Mouse (Mus musculus) hindbrain, embryonic 16.5 days (tissue): ENCODE data around the gene Gm49601. TPM values are rescaled to one million over a fixed set of nuclear protein-coding genes. Genes with fewer than 3 reads are reported as not detected.

Experiments
- ATAC-seq: fragments of 200-750 bp; cut with Nextera tagmentation; 2 replicates; pipeline ENCODE4 v1.8.0; 2017; ENCODE audit warnings: moderate TSS enrichment, moderate library complexity
- H3K27ac ChIP-seq: fragments of 300-500 bp; sonication (generic); 2 replicates; pipeline ENCODE4 v1.5.1; 2014; ENCODE audit warnings: low read depth, mild to moderate bottlenecking, control low read depth, low read length, moderate library complexity
- H3K27me3 ChIP-seq: fragments of 300-500 bp; sonication (generic); replicated peaks from 2 replicates; pipeline ENCODE4 v1.6.1; 2014; ENCODE audit warnings: low read length; ENCODE audit not compliant: control insufficient read depth, insufficient read depth
- H3K36me3 ChIP-seq: fragments of 300-500 bp; sonication (generic); 2 replicates; pipeline ENCODE4 v1.6.1; 2014; ENCODE audit warnings: mild to moderate bottlenecking, low read length, moderate library complexity, mixed read lengths; ENCODE audit not compliant: control insufficient read depth, insufficient read depth
- H3K4me1 ChIP-seq: fragments of 300-500 bp; sonication (generic); 2 replicates; pipeline ENCODE4 v1.6.1; 2014; ENCODE audit warnings: low read depth, low read length; ENCODE audit not compliant: control insufficient read depth, insufficient read depth
- H3K4me2 ChIP-seq: fragments of 300-500 bp; sonication (generic); 2 replicates; pipeline ENCODE4 v1.6.1; 2014; ENCODE audit warnings: mild to moderate bottlenecking, low read length, control low read depth, moderate library complexity
- H3K4me3 ChIP-seq: fragments of 300-500 bp; sonication (generic); 2 replicates; pipeline ENCODE4 v1.5.1; 2014; ENCODE audit warnings: mild to moderate bottlenecking, low read length, control low read depth, moderate library complexity
- H3K9ac ChIP-seq: fragments of 300-500 bp; sonication (generic); 2 replicates; pipeline ENCODE4 v1.6.1; 2014; ENCODE audit warnings: low read depth, mild to moderate bottlenecking, control low read depth, low read length, moderate library complexity
- H3K9me3 ChIP-seq: fragments of 300-500 bp; sonication (generic); 2 replicates; pipeline ENCODE4 v1.6.1; 2014; ENCODE audit warnings: mild to moderate bottlenecking, low read length, moderate library complexity; ENCODE audit not compliant: control insufficient read depth
- WGBS: fragments of 180-500 bp; shearing (Covaris S2); extraction: QIAGEN DNeasy Blood & Tissue Kit; methylation state at CpG from one replicate; pipeline ENCODE4 v1.1.7; 2014; 5-methylcytosine and 5-hydroxymethylcytosine counted together
- polyA plus RNA-seq: library from polyadenylated mRNA; unstranded; fragments of >200 nt; fragmentation: Nextera tagmentation; extraction: Ambion mirVana; gene quantifications from 2 replicates; pipeline ENCODE4 v1.2.1, GENCODE M21; 2015

Gm49601 gene
- polyA plus RNA-seq, 1 experiment from 2014 or later = 22.6 TPM

DNA sequence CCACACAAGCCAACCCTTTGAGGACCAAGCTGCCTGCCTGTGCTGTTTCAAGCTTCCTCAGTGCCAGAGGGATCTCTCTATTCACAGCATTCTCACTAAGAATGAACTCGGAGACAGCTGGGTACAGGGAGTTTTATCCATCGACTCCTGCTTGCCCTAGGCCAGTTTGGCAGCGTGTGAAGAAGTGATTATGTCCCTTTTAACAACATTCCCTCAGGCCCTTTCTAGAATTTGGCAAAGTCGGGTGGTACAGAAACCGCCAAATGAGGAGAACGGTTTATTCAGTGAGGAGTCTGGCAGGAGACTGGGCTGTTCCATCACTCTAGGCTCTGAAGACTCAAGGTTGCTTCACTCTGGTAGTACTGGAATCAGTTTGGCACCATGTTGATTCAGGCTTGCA, 6.0 kb downstream of the Gm49601 start:
- 24% methylated on average over 6 of the region's 6 CpGs for WGBS

DNA sequence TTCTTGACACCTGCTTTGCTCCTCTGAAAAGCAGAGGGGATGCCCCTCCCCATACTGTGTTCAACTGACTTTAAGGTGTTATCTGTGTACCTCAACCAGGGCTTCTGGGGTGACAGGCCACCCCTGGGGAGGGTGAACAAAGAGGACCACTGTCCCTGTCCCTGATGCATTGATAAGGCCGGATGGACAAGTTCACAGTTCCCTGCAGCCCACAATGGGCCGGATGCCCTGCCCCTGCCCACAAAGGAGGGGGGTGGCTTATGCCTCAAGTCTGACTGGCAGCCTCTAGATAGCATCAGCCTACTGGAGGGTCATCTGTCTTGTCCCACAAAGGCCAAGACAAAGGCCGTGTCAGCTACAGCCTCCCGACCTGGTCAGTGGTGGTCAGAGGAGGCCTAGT, 7.1 kb downstream of the Gm49601 start:
- Histone ChIP-seq H3K36me3 (peaks cover 27% of the 10 kb centered on the region), H3K4me3 (no peak overlapping the region), H3K9ac (no peak overlapping the region; the same call in 1 of the 2 replicates), H3K9me3 (no peaks in the 10 kb centered on the region; the same call in 1 of the 2 replicates), H3K4me2 (no peak overlapping the region), H3K27me3 (peaks cover 49% of the 10 kb centered on the region), H3K4me1 (peaks cover 20% of the 10 kb centered on the region), H3K27ac (no peak overlapping the region)
- ATAC-seq = no peak
- WGBS = 22% methylated on average over 4 of the region's 4 CpGs

More for the DNA sequence above, 6.0 kb downstream of the Gm49601 start:
- Histone ChIP-seq H3K9ac (no peak overlapping the region), H3K4me3 (no peak overlapping the region), H3K36me3 (peaks cover 38% of the 10 kb centered on the region), H3K27me3 (peaks cover 59% of the 10 kb centered on the region), H3K27ac (no peak overlapping the region), H3K9me3 (no peaks in the 10 kb centered on the region; the same call in 1 of the 2 replicates), H3K4me2 (no peak overlapping the region; the same call in 1 of the 2 replicates), H3K4me1 (peaks cover 20% of the 10 kb centered on the region)
- no peak for ATAC-seq

DNA sequence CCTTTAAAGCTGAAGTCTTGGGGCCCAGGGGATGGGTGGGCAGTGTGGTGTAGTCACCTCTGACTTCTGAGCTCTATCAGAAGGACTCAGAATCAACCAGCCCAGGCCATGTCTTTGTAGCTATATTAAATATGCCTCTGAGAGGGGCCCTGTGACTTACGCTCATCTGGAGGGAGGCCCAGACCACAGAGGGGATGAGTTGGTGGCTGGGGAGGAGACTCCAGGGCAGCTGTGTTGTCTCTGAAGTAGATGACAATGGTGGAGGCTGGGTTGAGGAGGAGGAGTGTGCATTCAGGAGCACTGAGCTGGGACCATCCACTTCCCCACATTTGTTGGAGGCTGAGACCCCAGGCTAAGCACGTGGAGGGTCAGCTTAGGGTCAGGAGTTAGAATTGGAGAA, 7.9 kb downstream of the Gm49601 start:
- peaks cover 42% of the 10 kb centered on the region for H3K27me3 ChIP-seq
- peaks cover 20% of the 10 kb centered on the region for H3K4me1 ChIP-seq
- no peak overlapping the region for H3K9ac ChIP-seq
- WGBS = 45% methylated on average over 2 of the region's 2 CpGs
- no peak overlapping the region for H3K4me3 ChIP-seq
- H3K9me3 ChIP-seq = no peaks in the 10 kb centered on the region
- peaks cover 19% of the 10 kb centered on the region for H3K36me3 ChIP-seq
- no peak overlapping the region for H3K27ac ChIP-seq
- ATAC-seq = no peak; the same call in 1 of the 2 replicates
- H3K4me2 ChIP-seq = no peak overlapping the region

DNA sequence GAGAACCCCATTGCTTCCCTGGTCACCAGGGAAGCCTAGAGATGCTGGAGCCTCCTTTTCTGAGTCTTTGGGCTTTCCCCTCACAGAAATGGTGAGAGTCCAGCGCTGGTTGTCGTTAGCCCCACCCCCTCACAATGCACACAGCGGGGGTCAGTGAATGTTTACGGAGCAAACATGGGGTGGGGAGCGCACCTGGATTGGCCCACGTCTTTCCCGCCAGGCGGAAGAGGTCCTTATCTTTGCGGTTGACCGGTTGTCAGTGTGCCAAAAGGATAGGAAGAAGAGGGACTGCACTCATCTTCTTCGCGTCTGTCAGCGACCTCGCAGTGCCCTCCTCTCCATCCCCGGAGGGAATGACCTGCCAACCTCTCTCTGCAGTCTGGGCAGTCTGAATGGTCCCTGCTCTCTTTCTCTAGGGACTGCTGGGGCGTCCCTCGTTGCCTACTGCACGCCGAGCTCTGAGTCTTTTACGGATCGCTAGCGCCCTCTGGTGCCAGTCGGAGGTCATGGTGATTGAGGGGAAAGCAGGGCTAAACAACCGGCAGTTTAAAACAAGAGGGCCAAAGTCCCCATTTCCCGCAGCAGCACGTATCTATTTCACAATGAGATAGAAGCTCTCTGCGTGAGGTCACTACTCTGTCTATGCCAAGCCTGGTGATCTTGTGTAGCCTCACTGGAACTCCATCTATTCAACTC, 8.7 kb downstream of the Gm49601 start:
- Histone ChIP-seq H3K4me1 (peaks cover 20% of the 10 kb centered on the region), H3K9me3 (no peaks in the 10 kb centered on the region), H3K4me3 (peak overlapping the region; percentile 36), H3K9ac (peak overlapping the region; percentile 60), H3K4me2 (peak overlapping the region; percentile 68), H3K27ac (no peak overlapping the region), H3K36me3 (peaks cover 11% of the 10 kb centered on the region), H3K27me3 (peaks cover 34% of the 10 kb centered on the region)
- ATAC-seq = peak; percentile 61
- WGBS = 2% methylated on average over 27 of the region's 27 CpGs

DNA sequence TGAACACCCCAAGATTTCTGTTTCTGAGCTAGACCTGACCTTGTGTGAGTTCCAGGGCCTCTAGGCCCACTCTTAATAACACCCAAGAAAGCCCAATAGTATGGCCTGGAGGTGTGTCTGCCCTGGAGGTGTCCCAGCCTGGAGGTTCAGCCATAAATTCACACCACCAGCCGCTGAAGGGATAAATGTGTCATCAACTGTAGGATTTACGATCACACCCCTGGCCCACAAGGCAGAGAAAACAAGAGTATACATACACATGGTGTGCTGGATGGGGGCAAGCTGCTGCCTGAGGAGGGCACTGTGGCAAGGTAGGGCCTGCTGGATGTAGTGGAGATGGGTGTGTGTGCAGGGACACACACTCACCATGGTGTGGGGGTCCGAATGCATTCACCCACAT, 12.9 kb downstream of the Gm49601 start:
- H3K27ac ChIP-seq = no peak overlapping the region
- peaks cover 8% of the 10 kb centered on the region; the same call in 1 of the 2 replicates for H3K4me1 ChIP-seq
- no peak for ATAC-seq
- WGBS = 84% methylated on average over 3 of the region's 3 CpGs
- no peak overlapping the region for H3K9ac ChIP-seq
- H3K36me3 ChIP-seq = no peaks in the 10 kb centered on the region
- no peak overlapping the region for H3K4me3 ChIP-seq
- H3K9me3 ChIP-seq = no peaks in the 10 kb centered on the region
- no peak overlapping the region for H3K4me2 ChIP-seq
- peaks cover under 1% of the 10 kb centered on the region for H3K27me3 ChIP-seq

DNA sequence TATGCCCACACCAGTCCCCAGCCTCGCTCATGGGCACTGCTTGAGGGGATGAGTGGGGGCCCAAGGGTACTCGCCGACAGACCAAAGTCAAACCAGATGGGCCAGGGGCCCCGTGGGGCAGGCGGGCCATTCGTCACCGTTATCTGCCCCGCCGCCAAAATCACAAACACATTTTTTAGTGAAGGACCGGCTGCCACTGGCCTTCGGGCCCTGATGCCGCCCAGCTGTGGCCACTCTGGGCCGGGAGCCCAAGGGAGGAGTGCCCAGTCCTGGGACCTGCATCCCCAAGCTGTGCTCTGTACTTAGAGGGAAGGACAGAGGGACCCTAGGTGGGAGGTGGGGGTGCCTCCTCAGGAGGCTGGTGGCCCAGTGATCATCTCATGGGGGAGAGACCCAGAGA, 14.5 kb downstream of the Gm49601 start:
- 54% methylated on average over 13 of the region's 13 CpGs for WGBS
- Histone ChIP-seq H3K27ac (no peak overlapping the region), H3K4me3 (no peak overlapping the region), H3K36me3 (no peaks in the 10 kb centered on the region), H3K4me2 (no peak overlapping the region), H3K9me3 (no peaks in the 10 kb centered on the region), H3K27me3 (no peaks in the 10 kb centered on the region; the same call in 1 of the 2 replicates), H3K4me1 (no peaks in the 10 kb centered on the region), H3K9ac (no peak overlapping the region)
- peak; percentile 37; the same call in 1 of the 2 replicates for ATAC-seq

DNA sequence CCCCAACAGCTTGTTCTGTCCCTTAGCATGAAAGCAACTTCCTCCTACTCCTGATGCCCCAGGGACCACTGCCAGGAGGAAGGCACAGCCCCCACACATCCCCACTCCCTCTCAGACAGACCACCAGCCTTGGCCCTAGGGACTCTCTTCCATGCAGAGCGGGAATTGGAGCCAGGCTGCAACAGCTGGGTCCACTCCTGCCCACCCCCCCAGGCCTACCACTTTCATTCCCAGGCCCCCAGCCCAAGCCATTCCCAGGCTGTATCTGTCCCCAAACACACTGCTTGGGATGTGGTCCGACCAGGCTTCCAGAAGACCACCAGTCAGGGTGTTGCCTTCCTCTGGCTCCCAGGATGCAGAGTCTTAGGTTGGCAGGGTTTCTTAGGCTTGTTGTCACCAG, 17.1 kb downstream of the Gm49601 start:
- ATAC-seq = no peak
- Histone ChIP-seq H3K9me3 (no peaks in the 10 kb centered on the region), H3K27ac (no peak overlapping the region), H3K4me1 (no peaks in the 10 kb centered on the region), H3K4me3 (no peak overlapping the region), H3K36me3 (no peaks in the 10 kb centered on the region), H3K9ac (no peak overlapping the region), H3K27me3 (no peaks in the 10 kb centered on the region), H3K4me2 (no peak overlapping the region)
- WGBS = 65% methylated on average over 2 of the region's 2 CpGs

DNA sequence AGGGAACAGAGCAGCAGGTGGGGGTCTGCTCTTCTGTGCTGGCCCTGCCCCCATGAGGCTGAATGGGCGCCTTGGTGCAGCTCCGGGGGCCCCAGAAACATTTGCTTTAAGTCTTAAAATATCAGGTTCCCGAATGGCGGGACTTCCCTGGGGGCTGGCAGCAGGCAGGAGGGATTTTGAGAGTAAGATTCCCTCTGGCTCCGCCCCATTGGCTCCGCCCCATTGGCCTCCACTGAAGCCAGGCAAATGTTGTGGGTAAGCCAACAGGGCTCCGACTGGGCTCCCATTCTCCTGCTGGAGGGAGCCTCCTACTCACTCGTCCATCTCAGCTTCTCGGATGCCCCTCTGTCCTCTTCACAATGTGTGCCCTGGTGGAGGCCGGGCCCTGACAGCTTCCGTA, 18.0 kb downstream of the Gm49601 start:
- Histone ChIP-seq H3K27ac (no peak overlapping the region), H3K4me2 (no peak overlapping the region), H3K9me3 (no peaks in the 10 kb centered on the region), H3K4me1 (no peaks in the 10 kb centered on the region), H3K36me3 (no peaks in the 10 kb centered on the region), H3K4me3 (no peak overlapping the region), H3K9ac (no peak overlapping the region), H3K27me3 (no peaks in the 10 kb centered on the region)
- WGBS = 6% methylated on average over 11 of the region's 11 CpGs
- ATAC-seq = no peak

DNA sequence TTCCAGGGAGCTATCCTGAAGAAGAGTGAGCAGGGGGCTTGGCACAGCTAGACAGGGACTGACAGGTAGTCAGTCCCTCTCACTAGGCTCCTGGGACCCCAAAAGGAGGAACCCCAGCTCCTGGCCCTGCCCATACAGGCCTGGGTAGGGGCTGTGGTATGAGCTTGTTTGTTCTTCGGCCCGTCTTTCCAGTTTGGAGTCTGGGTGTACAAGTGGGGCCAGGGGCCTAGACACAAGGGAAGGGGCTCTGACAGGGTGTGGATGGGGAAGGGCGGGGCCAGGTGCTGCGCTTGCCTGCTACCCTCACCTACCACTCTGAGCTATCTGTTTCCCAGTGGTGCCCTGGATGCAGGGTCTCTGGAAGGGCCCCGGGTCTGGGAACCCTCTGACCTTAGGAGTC, 20.5 kb downstream of the Gm49601 start:
- no peak overlapping the region for H3K4me2 ChIP-seq
- no peaks in the 10 kb centered on the region for H3K9me3 ChIP-seq
- ATAC-seq = no peak
- 82% methylated on average over 5 of the region's 5 CpGs for WGBS
- no peaks in the 10 kb centered on the region for H3K36me3 ChIP-seq
- H3K9ac ChIP-seq = no peak overlapping the region
- H3K27me3 ChIP-seq = no peaks in the 10 kb centered on the region
- no peak overlapping the region for H3K27ac ChIP-seq
- no peaks in the 10 kb centered on the region for H3K4me1 ChIP-seq
- H3K4me3 ChIP-seq = no peak overlapping the region
